Mouse (Mus musculus) E14TG2a.4 (cell line): Measurements from ENCODE around the gene Crisp4.

ENCODE experiments used
- H3K27me3 ChIP-seq: 2 replicates; pipeline ENCODE4 v1.6.1; 2014; ENCODE audit warnings: low read length, control low read depth; ENCODE audit not compliant: insufficient read depth
- H3K36me3 ChIP-seq: 2 replicates; pipeline ENCODE4 v1.6.1; 2014; ENCODE audit warnings: low read length, control low read depth; ENCODE audit not compliant: insufficient read depth
- H3K4me1 ChIP-seq: replicated peaks from 2 replicates; pipeline ENCODE4 v1.6.1; 2014; ENCODE audit warnings: low read depth, low read length, control low read depth
- H3K4me3 ChIP-seq: replicated peaks from 2 replicates; pipeline ENCODE4 v1.5.1; 2014; ENCODE audit warnings: mild to moderate bottlenecking, low read length
- H3K9me3 ChIP-seq: 2 replicates; pipeline ENCODE4 v1.6.1; 2014; ENCODE audit warnings: low read length, control low read depth
- CTCF ChIP-seq: conservative IDR thresholded peaks from 2 replicates; pipeline ENCODE4 v1.5.1; 2014; ENCODE audit warnings: low read length
- NANOG ChIP-seq: IDR thresholded peaks from 2 replicates; pipeline ENCODE4 v1.6.1; 2014; ENCODE audit warnings: borderline replicate concordance, low read length, mixed read lengths
- POU5F1 ChIP-seq: IDR thresholded peaks from 2 replicates; pipeline ENCODE4 v1.6.1; 2014; ENCODE audit warnings: low read length, borderline replicate concordance

Crisp4 gene

GRCm38 (mm10) chr1:18129983-18130382 is 15.7 kb downstream of the Crisp4 start:
- Histone ChIP-seq H3K36me3 (no peaks in the 10 kb centered on the region), H3K4me3 (no peak overlapping the region), H3K4me1 (no peaks in the 10 kb centered on the region), H3K27me3 (no peaks in the 10 kb centered on the region), H3K9me3 (no peaks in the 10 kb centered on the region)
- TF ChIP-seq CTCF (no peak), NANOG (no peak), POU5F1 (no peak)

- H3K4me1 ChIP-seq: no peaks in the 10 kb centered on the region
- H3K9me3 ChIP-seq: peaks cover 16% of the 10 kb centered on the region
- H3K36me3 ChIP-seq: no peaks in the 10 kb centered on the region
- no peak overlapping the region for H3K4me3 ChIP-seq
- H3K27me3 ChIP-seq: no peaks in the 10 kb centered on the region
- no peak for TF ChIP-seq POU5F1
- peak; percentile 56 for TF ChIP-seq CTCF
These were observed 38.9 kb downstream of the Crisp4 start for GRCm38 (mm10) chr1:18106720-18107355.

GRCm38 (mm10) chr1:18105866-18106529 is 39.7 kb downstream of the Crisp4 start:
- Histone ChIP-seq H3K4me1 (no peaks in the 10 kb centered on the region), H3K36me3 (no peaks in the 10 kb centered on the region), H3K9me3 (peaks cover 16% of the 10 kb centered on the region), H3K27me3 (no peaks in the 10 kb centered on the region), H3K4me3 (no peak overlapping the region)
- no peak for TF ChIP-seq POU5F1
- no peak for TF ChIP-seq NANOG
- TF ChIP-seq CTCF: peak; percentile 50

- peaks cover 16% of the 10 kb centered on the region for H3K9me3 ChIP-seq
- no peak for TF ChIP-seq CTCF
- TF ChIP-seq POU5F1: no peak
- TF ChIP-seq NANOG: no peak
- no peaks in the 10 kb centered on the region for H3K36me3 ChIP-seq
- H3K27me3 ChIP-seq: no peaks in the 10 kb centered on the region
- no peak overlapping the region for H3K4me3 ChIP-seq
- no peaks in the 10 kb centered on the region for H3K4me1 ChIP-seq
These were observed 40.5 kb downstream of the Crisp4 start for GRCm38 (mm10) chr1:18105029-18105865.
